Mouse (Mus musculus): ENCODE data around the gene Gbp8.
"Not testable (repeated sequence)": the region's sequence is repeated elsewhere in the genome, so short reads cannot be mapped to it uniquely, and the experiment has no call there.

Gbp8 gene

DNA sequence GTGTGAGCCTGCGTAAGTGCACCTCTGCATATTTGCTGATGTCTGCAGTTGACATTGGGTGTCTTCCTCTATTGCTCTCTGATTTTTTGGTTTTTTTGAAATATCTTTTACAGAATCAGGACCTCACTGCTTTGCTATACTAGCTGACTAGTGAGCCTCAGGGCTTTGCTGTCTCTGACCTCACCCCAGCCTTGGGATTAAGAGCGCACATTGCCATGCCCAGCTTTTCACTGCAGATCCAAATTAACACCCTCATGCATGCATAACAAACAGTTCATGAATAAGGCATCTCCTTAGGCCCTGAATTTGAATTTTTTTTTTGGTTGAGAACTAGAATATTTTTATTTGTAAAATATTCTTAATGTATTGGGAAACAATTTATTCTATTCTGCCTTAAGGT is 84.1 kb downstream of the Gbp8 start:
- DNase-seq, result no peak

DNA sequence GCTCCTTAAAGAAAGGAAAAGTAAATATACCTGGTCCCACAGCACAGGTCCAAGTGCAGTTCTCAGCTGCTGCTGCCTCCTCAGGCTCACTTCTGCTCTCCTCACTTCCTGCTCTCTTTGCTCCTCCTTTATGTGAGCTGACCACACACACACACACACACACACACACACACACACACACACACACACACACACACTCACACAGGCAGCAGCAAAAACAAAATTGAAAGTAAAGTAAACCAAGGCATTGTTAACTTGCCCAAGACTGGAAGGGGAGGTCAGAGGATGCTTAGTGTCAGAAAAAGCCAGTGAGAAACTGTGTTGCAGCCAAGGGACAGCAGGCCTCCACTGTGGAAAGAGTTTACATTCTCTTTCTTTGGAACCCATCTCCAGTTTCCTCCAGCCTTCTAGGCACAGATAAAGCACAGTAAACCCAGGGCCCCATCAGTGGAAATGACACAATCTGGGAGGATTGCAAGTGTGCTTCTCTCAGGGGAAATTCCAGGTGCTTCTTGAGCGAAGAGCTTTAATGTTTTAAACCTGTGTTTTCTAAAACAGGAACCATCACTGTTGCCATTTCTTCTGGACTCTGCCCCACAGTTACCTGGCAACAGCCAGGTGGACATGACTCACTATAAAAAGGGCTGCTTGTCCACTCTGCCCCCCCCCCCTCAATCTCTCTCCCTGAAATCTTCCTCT is 85.7 kb downstream of the Gbp8 start:
- not testable (repeated sequence) for DNase-seq

DNA sequence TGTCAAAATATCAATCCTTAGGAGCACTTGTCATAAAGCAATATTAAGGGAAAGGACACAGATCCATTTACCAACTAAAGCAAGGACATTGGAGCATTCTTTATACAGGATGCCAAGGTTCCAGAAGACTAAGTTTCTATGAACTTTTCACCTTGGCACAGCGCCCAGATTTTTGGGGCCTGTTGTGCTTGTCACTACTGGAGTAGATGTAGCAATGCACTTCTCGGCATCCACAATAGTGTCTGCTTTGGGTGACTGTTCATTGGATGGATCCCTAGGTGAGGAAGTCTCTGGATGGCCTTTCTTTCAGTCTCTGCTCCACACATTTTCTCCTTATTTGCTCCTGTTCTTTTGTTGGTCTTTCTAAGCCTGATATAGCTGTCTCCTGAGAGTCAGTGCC is 107.0 kb downstream of the Gbp8 start:
- no peak for DNase-seq

DNA sequence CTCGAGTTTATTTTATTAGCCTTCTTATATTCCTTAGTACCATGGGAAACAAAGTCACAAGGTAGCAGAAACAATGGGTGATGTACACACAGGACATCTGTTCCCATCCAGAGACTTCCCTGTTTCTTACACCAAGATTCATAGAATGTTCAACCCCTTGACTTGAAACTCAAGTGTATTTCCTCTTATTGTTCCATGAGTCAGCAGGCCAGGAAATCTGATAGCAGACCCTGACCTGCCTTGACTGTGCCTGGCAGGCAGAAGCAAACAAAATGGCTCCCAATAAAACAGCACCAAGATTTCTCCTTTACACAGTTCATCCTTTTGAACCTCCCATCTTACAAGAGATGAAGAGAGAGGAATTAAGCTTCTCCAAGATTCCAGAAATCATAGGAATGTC is 126.8 kb downstream of the Gbp8 start:
- DNase-seq, result no peak

DNA sequence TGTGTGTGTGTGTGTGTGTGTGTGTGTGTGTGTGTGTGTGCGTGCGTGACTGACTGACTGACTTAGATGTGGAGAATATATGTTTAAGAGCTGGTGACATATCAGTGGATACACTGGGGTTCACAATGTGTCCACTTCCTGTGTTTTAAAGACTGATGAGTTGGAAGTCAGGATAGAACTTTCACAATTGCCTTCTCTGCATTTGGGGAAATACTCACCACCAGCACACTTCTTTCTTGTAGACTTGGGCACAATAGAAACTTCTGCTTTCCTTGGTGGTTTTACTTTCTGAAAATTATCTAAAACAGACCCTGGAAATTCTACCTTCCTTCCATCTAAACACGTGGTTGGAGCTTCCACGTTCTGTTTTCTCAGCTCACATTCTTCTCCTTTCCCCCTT is 127.8 kb downstream of the Gbp8 start:
- no peak for DNase-seq

DNA sequence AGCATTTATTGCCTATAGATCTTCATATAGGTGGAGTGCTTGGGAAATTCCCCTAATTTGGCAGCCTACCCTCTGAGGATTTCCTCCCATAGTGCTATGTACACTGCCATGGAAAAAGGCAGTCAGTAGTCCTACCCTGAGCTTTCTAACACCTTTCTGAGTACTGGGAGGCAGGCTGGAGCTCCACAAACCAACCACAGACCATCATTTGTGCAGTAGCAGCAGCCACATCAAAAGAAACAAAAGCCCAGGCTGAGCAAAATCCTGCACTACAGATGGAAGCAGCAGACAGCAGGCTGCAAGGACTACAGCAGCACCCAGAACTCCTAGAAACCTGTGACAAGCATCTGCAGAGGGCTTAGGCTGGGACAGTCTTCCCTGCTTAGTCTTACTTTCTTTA is 129.0 kb downstream of the Gbp8 start:
- DNase-seq, result no peak

DNA sequence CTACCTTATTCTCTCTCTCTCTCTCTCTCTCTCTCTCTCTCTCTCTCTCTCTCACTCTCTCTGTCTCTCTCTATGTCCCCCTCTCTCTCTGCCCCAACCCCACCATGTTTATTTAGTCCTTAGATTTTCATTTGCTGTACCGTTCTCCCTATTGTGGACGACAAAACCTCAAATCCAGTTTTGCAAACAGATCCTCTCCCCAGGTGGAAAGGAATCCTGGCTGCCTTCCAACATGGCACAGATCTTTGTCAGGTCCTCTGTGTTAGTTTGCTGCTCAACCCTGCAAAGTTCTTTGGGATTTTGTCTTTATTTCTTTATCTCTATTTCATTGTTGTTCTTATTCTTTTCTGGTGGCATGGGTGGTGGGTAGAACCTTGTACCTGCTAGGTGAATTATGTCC is 149.9 kb downstream of the Gbp8 start:
- no peak for DNase-seq

DNA sequence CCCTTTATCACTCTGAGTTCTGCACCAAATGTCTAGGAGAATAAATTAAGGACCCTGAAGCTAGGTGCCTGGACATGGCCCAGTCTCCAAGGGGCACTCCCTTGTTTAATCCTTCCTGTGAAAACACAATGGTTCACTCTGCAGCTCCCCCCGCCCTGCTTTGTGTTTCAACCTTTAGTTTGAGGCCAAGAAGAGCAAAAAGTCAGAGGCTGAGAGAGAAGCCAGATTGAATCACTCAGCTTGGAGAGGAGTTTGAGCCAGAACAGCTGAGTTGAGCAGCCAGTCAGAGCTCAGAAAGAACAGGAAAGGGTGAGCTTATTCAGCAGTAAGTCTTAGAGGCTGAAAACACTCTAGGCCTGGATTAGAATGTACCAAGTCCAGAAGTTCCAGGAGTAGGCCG is 151.3 kb downstream of the Gbp8 start:
- DNase-seq, result no peak

DNA sequence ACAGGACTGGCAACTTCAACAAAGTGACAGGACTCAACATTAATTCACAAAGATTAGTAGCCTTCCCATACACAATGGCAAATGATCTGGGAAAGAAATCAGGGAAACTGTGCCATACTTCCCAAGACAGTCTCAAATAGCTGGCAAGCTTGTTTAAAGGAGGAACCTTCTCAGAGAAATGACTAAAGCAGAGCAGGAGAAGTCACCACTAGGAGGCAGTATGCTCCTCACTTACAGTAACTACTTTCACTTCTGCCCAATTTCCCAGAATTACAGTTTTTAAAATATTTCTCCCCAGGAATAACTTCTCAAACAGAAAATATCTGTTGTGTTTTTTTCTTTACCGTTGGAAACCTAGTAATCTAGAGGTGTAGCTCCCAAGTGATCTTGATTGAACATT is 152.6 kb downstream of the Gbp8 start:
- DNase-seq, result peak; percentile 2

DNA sequence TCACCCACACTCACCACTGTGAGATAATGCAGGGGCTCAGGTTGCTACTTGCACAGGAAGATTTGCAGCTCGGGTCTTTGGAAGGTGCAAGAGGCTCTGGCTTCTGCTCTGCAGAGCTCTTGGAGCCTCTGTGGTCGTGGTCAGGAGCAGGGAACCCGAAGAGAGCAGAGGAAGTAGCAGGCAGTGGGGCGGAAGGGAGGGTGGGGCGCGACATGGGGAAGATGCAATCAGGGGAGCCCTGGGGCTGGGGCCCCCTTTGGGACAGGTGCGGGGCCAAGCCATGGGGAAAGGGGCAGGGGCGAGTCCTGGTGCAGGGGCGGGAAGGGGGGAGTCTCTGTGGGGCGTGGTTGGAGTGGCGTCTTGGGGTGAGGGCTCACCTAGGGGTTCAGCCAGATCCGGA is 156.8 kb downstream of the Gbp8 start, which contains the start of gene Abcg3:
TSS of gene Abcg3 (minus strand) at position 184 of the 400 bp plus-strand sequence.
- no peak for DNase-seq

DNA sequence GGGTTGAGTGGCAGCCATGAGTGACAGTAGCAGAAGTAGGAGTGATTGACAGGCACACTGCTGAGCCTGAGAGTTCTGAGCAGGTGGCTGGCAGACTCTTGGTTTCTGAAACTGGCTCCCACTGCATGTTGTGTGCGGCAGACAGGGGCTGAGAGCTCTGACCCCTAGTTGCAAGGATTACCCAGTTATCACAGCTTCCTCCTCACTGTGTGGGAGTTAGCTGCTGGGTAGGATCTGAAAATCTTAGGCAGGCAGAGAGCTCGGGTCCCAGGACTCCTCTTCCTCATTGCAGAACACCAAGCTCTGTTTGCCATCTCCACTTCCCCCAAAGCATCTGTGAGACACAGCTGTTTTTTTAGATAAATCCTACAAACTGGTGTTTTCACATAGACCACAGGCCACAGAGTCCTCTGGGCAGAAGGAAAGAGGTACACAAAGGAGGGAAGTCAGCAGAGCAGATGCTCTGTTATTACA is 160.3 kb downstream of the Gbp8 start:
- DNase-seq, result peak; percentile 3

Data from layer of hippocampus, adult 9-11 months (tissue).